ENCODE assay signal across 8 mouse cellular contexts in genomic region chr6:122819306-122820070, GRCm38 (mm10). TPM values are rescaled to one million over a fixed set of nuclear protein-coding genes. Genes with fewer than 3 reads are reported as not detected.
DNase-seq lines count a peak whose midpoint lies in the region; ATAC-seq lines count a peak whose summit lies in the region.

Foxj2 (plus strand) TSS chr6:122819914.

- H3K4me1 ChIP-seq in intestine, embryonic 16.5 days (ENCODE audit: control insufficient read depth, insufficient read depth, low read length): peaks cover 22% of the 10 kb centered on the region
- H3K4me1 ChIP-seq in limb, embryonic 11.5 days (ENCODE audit: control insufficient read depth, insufficient read depth, low read length): peaks cover 8% of the 10 kb centered on the region
- peaks cover 10% of the 10 kb centered on the region for H3K4me1 ChIP-seq in midbrain, embryonic 11.5 days (ENCODE audit: control insufficient read depth, insufficient read depth, low read length)

- no peaks in the 10 kb centered on the region for H3K27me3 ChIP-seq in intestine, embryonic 16.5 days (replicated peaks; ENCODE audit: control insufficient read depth, insufficient read depth, low read length)
- no peaks in the 10 kb centered on the region for H3K27me3 ChIP-seq in limb, embryonic 11.5 days (ENCODE audit: control insufficient read depth, insufficient read depth, low read length)
- H3K27me3 ChIP-seq in midbrain, embryonic 11.5 days (ENCODE audit: control insufficient read depth, insufficient read depth, low read length): no peaks in the 10 kb centered on the region

- H3K9me3 ChIP-seq in intestine, embryonic 16.5 days (ENCODE audit: control insufficient read depth, low read length): no peaks in the 10 kb centered on the region
- H3K9me3 ChIP-seq in limb, embryonic 11.5 days (ENCODE audit: control insufficient read depth, low read length): no peaks in the 10 kb centered on the region
- no peaks in the 10 kb centered on the region for H3K9me3 ChIP-seq in midbrain, embryonic 11.5 days (ENCODE audit: control insufficient read depth, low read length)

- WGBS in intestine, embryonic 16.5 days: under 1% methylated on average over 44 of the region's 61 CpGs
- WGBS in limb, embryonic 11.5 days: 3% methylated on average over 46 of the region's 61 CpGs
- 2% methylated on average over 53 of the region's 61 CpGs for WGBS in midbrain, embryonic 11.5 days

- peak; percentile 74 for ATAC-seq in granulocyte monocyte progenitor cell, adult 5-6 weeks (replicated peaks; ENCODE audit: poor library complexity, severe bottlenecking)
- peak; percentile 90 for ATAC-seq in intestine, embryonic 16.5 days
- ATAC-seq in limb, embryonic 11.5 days (ENCODE audit: insufficient number of reproducible peaks, low FRiP score, low TSS enrichment, low read depth): peak; percentile 62; the same call in 1 of the 2 replicates
- ATAC-seq in midbrain, embryonic 11.5 days (ENCODE audit: low FRiP score): peak; percentile 89

- H3K4me3 ChIP-seq in intestine, embryonic 16.5 days (ENCODE audit: low read length): peak within 1 kb of the TSS; percentile 83
- peak within 1 kb of the TSS; percentile 65 for H3K4me3 ChIP-seq in limb, embryonic 11.5 days (ENCODE audit: low read depth, low read length)
- peak within 1 kb of the TSS; percentile 81 for H3K4me3 ChIP-seq in midbrain, embryonic 11.5 days (ENCODE audit: low read depth, low read length)

- H3K27ac ChIP-seq in intestine, embryonic 16.5 days (ENCODE audit: low read length): peak within 1 kb of the TSS; percentile 77
- H3K27ac ChIP-seq in limb, embryonic 11.5 days (replicated peaks; ENCODE audit: low read depth, low read length): no peak within 1 kb of the TSS
- no peak within 1 kb of the TSS for H3K27ac ChIP-seq in midbrain, embryonic 11.5 days (ENCODE audit: low read depth, low read length)

- H3K4me2 ChIP-seq in intestine, embryonic 16.5 days (ENCODE audit: low read depth, low read length): peak within 1 kb of the TSS; percentile 67
- H3K4me2 ChIP-seq in limb, embryonic 11.5 days (ENCODE audit: low read depth, severe bottlenecking): peak within 1 kb of the TSS; percentile 72
- H3K4me2 ChIP-seq in midbrain, embryonic 11.5 days: peak within 1 kb of the TSS; percentile 94

- H3K9ac ChIP-seq in intestine, embryonic 16.5 days (ENCODE audit: low read depth, low read length): peak within 1 kb of the TSS; percentile 94
- peak within 1 kb of the TSS; percentile 89 for H3K9ac ChIP-seq in limb, embryonic 11.5 days (ENCODE audit: low read length)
- H3K9ac ChIP-seq in midbrain, embryonic 11.5 days (ENCODE audit: low read length): peak within 1 kb of the TSS; percentile 89

- no peaks in the 10 kb centered on the region for H3K36me3 ChIP-seq in intestine, embryonic 16.5 days (ENCODE audit: control insufficient read depth, insufficient read depth, low read length)
- no peaks in the 10 kb centered on the region; the same call in 1 of the 2 replicates for H3K36me3 ChIP-seq in limb, embryonic 11.5 days (ENCODE audit: control insufficient read depth, insufficient read depth, low read length)
- H3K36me3 ChIP-seq in midbrain, embryonic 11.5 days (ENCODE audit: control insufficient read depth, insufficient read depth, low read length): no peaks in the 10 kb centered on the region

- peak; percentile 59 for DNase-seq in layer of hippocampus, adult 11-12 months (ENCODE audit: low spot score)
- DNase-seq in layer of hippocampus, adult 9-10 months (ENCODE audit: low spot score): no peak
- DNase-seq in embryo, embryonic 9.5 days (ENCODE audit: extremely low spot score): peak; percentile 68
- peak; percentile 73 for DNase-seq in limb, embryonic 11.5 days (ENCODE audit: low spot score)
- peak; percentile 96 for DNase-seq in midbrain, embryonic 11.5 days (ENCODE audit: low spot score, missing footprints)
- DNase-seq in spleen, adult 12 weeks (ENCODE audit: low spot score): peak; percentile 57

RNA-seq across cellular contexts. Expression of gene Foxj2, which starts in this region (rescaled TPM):
- 5.2 and 8.1 TPM in 2 replicates for total RNA-seq in granulocyte monocyte progenitor cell, adult 5-6 weeks (2014; fragmentation: Nextera tagmentation)
- total RNA-seq in granulocyte monocyte progenitor cell, adult 5-6 weeks (2017): 1.6 and 3.5 TPM in 2 replicates
- 3.3 and 3.4 TPM in 2 replicates for polyA plus RNA-seq in intestine, embryonic 16.5 days (2015; fragmentation: Nextera tagmentation; extraction: Ambion mirVana)
- polyA plus RNA-seq in limb, embryonic 11.5 days (2014; fragmentation: Nextera tagmentation; extraction: Ambion mirVana): 3.7 and 3.9 TPM in 2 replicates
- 3.0 and 3.6 TPM in 2 replicates for polyA plus RNA-seq in midbrain, embryonic 11.5 days (2014; fragmentation: Nextera tagmentation; extraction: Ambion mirVana)
